Mouse (Mus musculus) B cell, adult 2 months (primary cell): ENCODE results near the gene Rab43.

Experiments used
- DNase-seq, 2 experiments: peaks; one replicate each; pipeline ENCODE4 v3.0.0; 2022

Gene Rab43

GRCm38 (mm10) chr6:87808521-87808920 lies 3.4 kb downstream of the Rab43 start:
- DNase-seq = no peak

GRCm38 (mm10) chr6:87807735-87808440 lies 4.1 kb downstream of the Rab43 start:
- DNase-seq = no peak

DNA sequence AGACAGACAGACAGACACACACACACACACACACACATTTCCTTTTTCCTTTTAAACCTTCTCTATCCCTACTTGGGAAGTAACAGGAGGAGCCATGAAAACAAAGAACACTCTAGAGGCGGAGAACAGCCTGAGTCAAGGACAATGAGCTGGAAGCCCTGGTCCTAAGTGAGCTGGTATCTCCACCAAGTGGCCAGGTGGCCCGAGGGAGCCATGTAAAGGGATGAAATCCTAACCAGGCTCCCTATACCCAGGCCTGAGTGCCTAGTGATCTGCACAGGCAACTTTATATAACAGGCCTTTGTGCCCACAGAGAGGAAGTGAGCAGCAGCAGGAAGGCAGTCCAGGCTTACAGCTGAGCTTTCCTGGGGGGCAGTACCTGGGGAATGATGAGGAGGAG lies 5.1 kb downstream of the Rab43 start:
- peak in 1 of 2 experiments; percentile 15 for DNase-seq

DNA sequence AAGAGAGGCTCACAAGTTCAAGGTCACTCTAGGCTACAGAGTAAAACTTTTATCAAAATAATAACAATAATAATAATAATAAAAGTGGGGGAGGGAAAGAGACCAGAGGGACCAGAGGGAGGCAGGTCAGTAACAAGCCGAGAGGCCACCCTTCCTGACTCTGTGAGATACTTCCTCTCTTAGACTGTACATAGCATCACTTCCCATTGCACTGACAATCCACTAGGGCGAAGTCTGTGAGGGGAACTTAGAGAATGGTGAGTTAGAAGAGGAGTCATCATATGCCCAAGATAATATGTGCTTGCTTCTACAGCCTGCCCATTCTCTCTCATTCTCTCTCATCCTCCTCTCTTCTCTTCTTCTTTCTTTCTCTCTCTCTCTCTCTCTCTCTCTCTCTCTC lies 5.9 kb downstream of the Rab43 start:
- peak; percentile 43 to 57 for DNase-seq

DNA sequence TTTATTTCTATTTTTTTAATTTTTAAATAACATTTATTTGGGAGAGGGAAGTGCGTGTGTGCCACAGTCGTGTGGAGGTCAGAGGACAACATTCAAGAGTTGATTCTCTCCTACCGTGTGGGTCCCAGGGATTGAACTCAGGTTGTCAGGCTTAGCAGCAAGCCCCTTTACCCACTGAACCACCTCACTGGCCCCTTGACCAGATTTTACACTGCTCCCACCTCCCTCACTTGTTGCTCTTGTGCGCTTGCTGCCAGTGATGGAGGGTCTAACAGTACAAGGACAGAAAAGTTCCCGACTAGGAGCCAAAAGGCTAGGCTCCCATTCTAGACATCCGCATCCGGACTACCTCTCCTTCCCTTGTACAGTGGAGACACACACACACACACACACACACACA lies 6.5 kb downstream of the Rab43 start:
- no peak for DNase-seq

- no peak for DNase-seq
Observed at GRCm38 (mm10) chr6:87804886-87805285, 7.1 kb downstream of the Rab43 start.

DNA sequence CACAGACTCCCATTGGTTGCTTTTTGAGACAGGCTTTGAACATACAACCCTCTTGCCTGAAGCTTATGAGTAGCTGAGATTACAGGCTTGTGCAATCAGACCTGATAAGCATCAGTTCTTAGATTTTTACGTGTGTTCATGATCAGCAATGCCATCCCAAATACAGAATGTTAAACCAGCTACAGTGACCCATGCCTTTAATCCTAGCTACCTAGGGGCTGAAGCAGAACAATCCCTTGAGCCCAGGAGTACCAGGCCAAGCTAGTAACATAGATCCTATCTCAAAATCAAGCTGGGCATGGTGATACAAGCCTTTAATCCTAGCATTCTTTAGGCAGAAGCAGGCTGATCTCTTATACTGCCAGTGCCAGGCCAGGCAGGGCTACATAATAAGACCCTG lies 7.9 kb downstream of the Rab43 start:
- no peak for DNase-seq

DNA sequence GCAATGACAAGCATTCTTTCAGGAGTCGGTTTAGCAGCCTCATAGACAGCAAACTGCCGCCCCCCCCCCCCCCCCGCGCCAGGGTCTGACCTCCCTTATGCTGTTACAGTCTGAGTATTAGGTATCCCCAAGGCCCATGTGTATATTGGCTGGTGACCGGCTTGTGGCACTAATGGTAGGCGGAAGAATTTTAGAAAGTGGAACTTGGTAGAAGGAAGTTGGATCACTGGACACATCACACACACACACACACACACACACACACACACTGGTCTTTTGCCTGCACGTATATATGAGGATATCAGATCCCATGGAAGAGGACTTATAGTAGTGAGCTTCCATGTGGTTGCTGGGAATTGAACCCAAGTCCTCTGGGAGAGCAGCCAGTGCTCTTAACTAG lies 9.5 kb downstream of the Rab43 start:
- no peak for DNase-seq

DNA sequence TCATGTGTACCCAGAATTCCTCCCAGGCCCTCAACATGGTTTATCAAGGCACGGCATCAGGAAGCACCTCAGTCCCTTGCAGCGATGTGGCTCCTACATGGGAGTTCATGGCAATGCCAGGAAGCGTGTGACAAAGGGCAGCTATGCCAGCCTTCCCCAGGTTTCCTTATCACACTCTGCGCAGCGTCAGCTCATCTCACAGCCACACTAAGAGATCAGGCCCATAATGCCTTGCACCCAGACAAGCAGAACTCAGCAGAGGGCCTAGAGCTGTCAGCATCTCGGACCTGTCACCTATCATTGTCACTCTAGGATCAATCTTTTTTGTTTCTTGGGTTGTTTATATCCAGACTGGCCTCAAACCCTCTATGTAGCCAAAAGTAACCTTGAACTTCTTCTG lies 12.4 kb downstream of the Rab43 start:
- DNase-seq = no peak

DNA sequence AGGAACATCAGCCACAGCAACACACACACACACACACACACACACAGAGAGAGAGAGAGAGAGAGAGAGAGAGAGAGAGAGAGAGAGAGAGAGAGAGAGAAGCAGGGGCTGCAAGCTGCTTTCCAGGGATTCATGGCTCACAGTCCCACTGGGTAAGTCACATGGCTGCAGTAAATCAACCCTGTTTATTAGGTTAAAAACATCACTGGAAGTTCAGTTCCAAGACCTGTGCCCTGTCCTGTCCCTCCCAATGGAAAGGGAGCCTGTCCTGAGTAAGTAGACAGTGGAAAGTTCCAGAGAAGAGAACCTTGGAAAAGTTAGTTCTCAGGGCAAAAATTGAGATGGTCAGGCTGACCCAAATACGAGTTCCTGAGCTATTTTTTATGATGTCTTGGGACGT lies 14.6 kb downstream of the Rab43 start:
- DNase-seq = no peak

DNA sequence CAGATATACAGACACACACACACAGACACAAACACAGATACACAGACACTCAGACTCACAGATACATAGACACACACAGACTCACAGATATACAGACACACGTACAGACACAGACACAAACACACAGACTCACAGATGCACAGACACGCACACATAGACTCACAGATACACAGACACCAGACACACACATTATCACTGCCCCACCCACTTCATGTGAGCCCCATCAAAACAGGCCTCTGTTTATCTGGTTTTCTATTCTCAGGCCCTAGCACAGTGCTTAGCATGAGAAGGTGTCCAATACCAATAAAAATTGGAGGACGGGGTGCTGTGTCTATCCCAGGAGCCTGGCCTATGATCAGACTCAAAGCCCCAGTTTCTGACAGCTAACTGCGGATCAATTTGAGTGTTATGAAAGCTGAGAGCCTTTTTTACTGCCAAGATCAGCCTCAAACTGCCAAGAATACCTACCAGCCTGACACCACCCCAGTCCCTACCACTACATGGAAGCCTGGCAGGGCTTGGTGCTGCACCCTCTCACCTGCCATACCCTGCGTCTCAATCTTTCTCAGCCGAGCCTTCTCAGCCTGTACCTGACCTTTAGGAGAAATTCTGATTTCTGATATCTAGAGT lies 15.6 kb downstream of the Rab43 start:
- DNase-seq = no peak

DNA sequence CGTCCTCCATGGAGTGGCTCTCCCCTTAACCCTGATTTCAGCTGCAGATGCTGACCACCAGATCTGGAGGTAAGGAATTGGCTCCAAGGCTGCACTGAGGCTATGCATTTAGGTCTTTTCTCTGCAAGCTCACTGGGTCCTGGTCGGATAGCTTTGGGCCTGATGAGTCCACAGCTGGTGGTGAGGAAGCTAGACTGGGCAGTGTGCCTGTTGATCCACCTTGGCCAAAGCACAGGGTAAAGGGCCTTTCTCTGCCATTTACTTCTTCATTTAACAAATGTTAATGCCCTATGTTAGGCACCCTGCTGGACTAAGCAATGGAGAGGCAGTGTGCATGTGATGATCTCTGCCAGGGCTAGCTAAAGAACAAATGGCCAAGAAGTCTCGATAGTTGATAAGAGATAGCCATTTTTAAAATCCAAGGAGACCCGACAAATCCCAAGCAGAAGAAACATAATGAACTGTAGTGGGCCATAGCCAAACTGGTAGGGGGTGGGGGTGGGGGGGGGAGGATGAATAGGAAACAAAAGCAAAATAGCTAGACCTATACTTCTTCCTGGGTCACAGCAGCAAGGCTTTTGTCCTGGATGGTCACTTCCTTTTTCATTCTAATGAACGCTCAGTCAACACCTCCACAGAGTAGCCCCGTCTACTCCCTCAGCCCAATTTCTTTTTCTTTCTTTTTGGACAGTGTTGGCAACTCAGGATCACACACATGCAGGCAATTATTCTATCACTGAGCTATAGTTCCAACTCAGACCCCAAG lies 16.4 kb downstream of the Rab43 start:
- no peak for DNase-seq

DNA sequence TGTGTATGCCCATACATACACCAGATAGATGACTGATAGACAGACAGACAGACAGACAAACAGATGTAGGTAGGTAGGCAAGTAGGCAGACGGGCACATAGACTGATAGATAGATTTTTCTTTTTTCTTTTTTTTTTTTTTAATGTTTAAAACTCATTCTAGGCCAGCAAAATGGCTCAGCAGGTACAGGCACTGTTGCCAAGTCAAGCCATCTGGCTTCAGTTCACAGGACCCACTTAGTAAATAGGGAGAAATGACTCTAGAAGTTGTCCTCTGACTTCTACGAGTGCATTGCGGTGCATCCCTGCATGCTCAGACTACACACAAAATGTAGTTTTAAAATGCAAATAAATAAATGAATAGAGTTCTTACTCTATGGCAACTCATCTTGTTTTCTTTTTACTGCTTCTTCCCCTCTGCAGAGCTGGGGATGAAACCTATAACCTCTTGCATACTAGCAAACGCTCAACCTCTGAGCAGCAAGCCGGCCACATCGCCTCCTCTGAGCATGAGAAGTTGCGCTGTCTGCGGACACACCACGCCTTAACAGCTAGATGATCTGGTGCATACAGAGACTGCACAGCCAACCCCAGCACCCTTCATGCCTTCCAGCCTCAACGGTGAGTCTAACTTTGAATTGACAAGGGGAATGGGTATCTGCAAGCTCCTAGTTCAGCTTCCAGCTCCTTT lies 18.0 kb downstream of the Rab43 start:
- DNase-seq = no peak

GRCm38 (mm10) chr6:87791826-87792225 lies 20.1 kb downstream of the Rab43 start:
- DNase-seq = no peak

- peak; percentile 37 to 42 for DNase-seq
Observed at GRCm38 (mm10) chr6:87790779-87791480, 21.0 kb downstream of the Rab43 start.

DNA sequence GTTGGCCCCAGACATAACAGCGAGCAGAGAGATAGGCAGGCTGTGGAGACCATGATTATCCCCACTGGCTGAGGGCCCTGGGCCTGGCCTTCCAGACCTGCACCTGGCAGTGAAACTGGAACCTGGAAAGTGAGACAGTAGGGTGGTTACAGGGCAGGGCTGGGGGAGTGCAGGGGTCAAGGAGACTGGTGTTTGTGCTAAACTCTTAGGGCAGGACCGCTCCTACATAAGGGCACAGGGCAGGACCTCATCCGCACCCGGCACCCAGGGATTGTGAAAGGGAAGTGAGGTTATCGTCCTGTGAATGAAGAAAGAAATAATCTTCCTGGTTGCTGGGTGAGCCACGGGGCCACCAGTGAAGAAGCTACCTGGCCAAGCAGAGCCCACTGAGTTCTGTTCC lies 22.2 kb downstream of the Rab43 start:
- DNase-seq = no peak

- DNase-seq = peak in 1 of 2 experiments; percentile 17
Observed at GRCm38 (mm10) chr6:87788896-87789587, 22.9 kb downstream of the Rab43 start.

- no peak for DNase-seq
Observed at GRCm38 (mm10) chr6:87788266-87788895, 23.6 kb downstream of the Rab43 start.

- no peak for DNase-seq
Observed at GRCm38 (mm10) chr6:87787108-87787890, 24.7 kb downstream of the Rab43 start.

DNA sequence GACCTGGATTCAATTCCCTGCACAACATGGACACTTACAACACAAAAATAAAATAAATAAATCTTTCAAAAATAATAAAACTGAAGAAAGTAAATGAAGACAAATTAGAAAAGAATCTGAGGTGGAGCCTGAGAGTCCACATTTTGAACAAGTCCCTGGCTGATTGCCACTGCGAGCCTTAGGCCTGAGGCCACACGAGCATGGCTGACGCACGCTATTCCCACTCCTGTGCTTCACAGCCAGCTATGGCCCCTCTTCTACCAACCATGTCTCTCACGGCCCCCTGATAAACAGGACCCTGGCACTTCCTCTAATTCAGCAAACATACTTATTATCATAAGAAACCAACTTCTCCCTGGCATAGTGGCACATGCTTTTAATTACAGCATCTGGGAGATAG lies 25.3 kb downstream of the Rab43 start:
- DNase-seq = no peak

DNA sequence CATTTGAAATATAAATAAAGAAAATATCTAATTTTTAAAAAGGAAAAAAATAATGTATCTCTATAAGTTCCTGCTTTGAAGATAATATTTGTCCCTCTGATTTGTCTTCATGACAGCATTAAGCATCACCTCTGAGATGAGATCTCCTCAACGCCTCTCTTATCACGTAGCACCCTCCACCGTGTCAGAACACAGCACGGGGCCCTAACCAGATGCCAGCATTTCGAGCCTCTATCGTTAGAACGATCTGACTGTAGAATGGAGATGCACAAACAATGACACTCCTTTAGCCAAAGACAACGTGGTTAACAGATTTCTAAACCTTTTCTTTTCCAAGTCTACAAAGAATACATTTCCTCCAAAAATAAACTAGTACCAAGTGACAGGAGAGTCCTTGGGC lies 27.9 kb downstream of the Rab43 start:
- DNase-seq = no peak
